Mouse (Mus musculus) kidney, embryonic 16.5 days (tissue): ENCODE data around the gene Nkiras2. TPM values are rescaled to one million over a fixed set of nuclear protein-coding genes. Genes with fewer than 3 reads are reported as not detected.

ENCODE experiments used
- ATAC-seq: fragments of 200-750 bp; cut with Nextera tagmentation; 2 replicates; pipeline ENCODE4 v1.8.0; 2017; ENCODE audit warnings: moderate TSS enrichment; ENCODE audit not compliant: low FRiP score, low TSS enrichment
- H3K27ac ChIP-seq: fragments of 300-500 bp; sonication (generic); 2 replicates; pipeline ENCODE4 v1.5.1; 2014; ENCODE audit warnings: low read length
- H3K27me3 ChIP-seq: fragments of 300-500 bp; sonication (generic); 2 replicates; pipeline ENCODE4 v1.6.1; 2014; ENCODE audit warnings: low read length, control low read depth, mixed read lengths; ENCODE audit not compliant: insufficient read depth
- H3K36me3 ChIP-seq: fragments of 300-500 bp; sonication (generic); 2 replicates; pipeline ENCODE4 v1.6.1; 2014; ENCODE audit warnings: low read length, control low read depth, mixed read lengths; ENCODE audit not compliant: insufficient read depth
- H3K4me1 ChIP-seq: fragments of 300-500 bp; sonication (generic); 2 replicates; pipeline ENCODE4 v1.6.1; 2014; ENCODE audit warnings: low read length, control low read depth, mixed read lengths; ENCODE audit not compliant: insufficient read depth
- H3K4me2 ChIP-seq: fragments of 300-500 bp; sonication (generic); replicated peaks from 2 replicates; pipeline ENCODE4 v1.6.1; 2014; ENCODE audit warnings: low read depth, low read length
- H3K4me3 ChIP-seq: fragments of 300-500 bp; sonication (generic); 2 replicates; pipeline ENCODE4 v1.5.1; 2014; ENCODE audit warnings: mild to moderate bottlenecking, low read length
- H3K9ac ChIP-seq: fragments of 300-500 bp; sonication (generic); replicated peaks from 2 replicates; pipeline ENCODE4 v1.6.1; 2014; ENCODE audit warnings: low read length
- H3K9me3 ChIP-seq: fragments of 300-500 bp; sonication (generic); 2 replicates; pipeline ENCODE4 v1.6.1; 2016; ENCODE audit warnings: low read length, control low read depth
- WGBS: fragments of 180-500 bp; shearing (Covaris S2); extraction: QIAGEN DNeasy Blood & Tissue Kit; methylation state at CpG from one replicate; pipeline ENCODE4 v1.1.7; 2014; 5-methylcytosine and 5-hydroxymethylcytosine counted together
- polyA plus RNA-seq: library from polyadenylated mRNA; unstranded; fragments of >200 nt; fragmentation: Nextera tagmentation; extraction: Ambion mirVana; gene quantifications from 2 replicates; pipeline ENCODE4 v1.2.1, GENCODE M21; 2015

Gene Nkiras2
- polyA plus RNA-seq, 1 experiment from 2014 or later = 74.8 TPM

DNA sequence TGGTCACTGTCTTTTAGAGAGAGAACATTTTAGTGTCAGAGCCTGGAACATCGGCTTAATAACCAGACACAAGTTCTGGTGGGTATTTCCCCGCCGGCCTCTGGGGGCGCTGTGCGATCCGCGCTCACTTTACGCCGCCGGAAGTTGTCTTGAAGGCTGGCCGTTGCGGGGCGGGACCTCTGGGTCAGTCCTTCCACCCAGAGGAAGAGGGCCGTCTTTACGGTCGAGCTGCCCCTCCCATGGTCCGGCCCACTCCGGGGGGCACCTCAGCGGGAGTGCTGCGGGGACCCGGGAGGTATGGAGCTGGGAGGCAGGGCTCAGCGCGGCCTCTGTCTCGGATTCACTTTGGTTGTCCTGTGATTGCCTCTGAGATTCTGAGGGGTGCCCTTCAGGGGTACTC is 3.7 kb downstream of the Nkiras2 start:
- Histone ChIP-seq H3K9me3 (no peaks in the 10 kb centered on the region), H3K9ac (peak overlapping the region; percentile 89), H3K36me3 (peaks cover 13% of the 10 kb centered on the region; the same call in 1 of the 2 replicates), H3K4me2 (peak overlapping the region; percentile 65), H3K27me3 (no peaks in the 10 kb centered on the region), H3K27ac (peak overlapping the region; percentile 91), H3K4me1 (peaks cover 31% of the 10 kb centered on the region), H3K4me3 (peak overlapping the region; percentile 85)
- peak; percentile 86 for ATAC-seq
- under 1% methylated on average over 24 of the region's 24 CpGs for WGBS

DNA sequence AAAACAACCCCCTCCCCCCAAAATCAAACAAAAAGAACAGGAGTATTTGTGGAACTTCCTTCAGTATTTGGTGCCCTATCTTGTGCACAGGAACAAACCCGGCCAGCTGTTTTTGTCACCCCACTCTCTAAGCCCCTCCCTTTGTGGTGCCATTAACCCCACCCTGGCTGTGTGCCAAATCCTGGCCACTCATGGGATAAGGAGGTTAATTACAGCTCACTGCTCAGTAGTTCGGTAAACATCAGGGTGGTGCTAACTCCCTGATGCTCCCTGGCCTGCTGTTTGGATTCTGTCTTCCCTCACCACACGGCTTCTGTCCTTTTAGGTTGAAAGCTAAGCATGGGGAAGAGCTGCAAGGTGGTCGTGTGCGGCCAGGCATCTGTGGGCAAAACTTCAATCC is 4.8 kb downstream of the Nkiras2 start:
- H3K4me1 ChIP-seq = peaks cover 29% of the 10 kb centered on the region
- peak overlapping the region; percentile 65 for H3K4me2 ChIP-seq
- H3K4me3 ChIP-seq = peak overlapping the region; percentile 85
- H3K36me3 ChIP-seq = peaks cover 13% of the 10 kb centered on the region; the same call in 1 of the 2 replicates
- no peak for ATAC-seq
- H3K9ac ChIP-seq = peak overlapping the region; percentile 89
- peak overlapping the region; percentile 8; the same call in 1 of the 2 replicates for H3K27ac ChIP-seq
- 27% methylated on average over 5 of the region's 5 CpGs for WGBS
- no peaks in the 10 kb centered on the region for H3K27me3 ChIP-seq
- H3K9me3 ChIP-seq = no peaks in the 10 kb centered on the region

DNA sequence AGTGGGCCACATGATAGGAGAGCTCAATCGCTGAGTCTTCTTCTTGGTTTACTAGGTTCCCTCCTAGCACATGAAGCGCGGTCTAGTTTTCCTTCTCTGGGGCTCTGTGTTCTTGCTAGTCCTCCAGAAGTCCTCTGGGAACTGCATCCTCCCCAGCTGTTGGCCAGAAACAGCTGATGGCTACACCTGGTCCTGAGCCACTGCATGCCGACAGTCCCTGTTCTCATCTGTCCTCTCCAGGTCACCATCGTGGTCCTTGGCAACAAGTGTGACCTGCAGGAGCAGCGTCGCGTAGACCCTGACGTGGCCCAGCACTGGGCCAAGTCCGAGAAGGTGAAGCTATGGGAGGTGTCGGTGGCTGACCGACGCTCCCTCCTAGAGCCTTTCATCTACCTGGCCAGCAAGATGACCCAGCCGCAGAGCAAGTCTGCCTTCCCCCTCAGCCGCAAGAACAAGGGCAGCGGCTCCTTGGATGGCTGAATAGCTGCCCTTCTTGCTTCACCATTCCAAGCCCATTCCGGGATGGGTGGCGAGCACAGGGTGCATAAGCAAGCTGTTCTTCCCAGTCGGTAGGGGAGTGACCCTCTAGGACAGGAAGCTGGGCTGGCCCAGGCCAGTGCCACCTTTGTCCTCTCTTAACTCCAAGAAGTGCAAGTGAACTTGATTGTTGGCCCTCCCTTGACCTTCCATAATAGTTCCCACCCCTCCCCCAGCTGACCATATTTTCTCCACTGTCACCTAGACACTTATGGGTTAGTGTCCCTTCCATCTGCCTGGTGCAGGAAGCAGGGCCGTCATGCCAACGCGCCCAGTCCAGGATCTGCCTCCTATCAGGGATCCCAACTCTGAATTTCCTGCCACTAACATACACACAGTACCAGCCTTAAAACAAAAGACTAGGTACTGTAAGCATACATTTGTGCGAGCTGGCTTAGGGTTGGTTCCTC is 7.0 kb downstream of the Nkiras2 start:
- WGBS = 90% methylated on average over 23 of the region's 23 CpGs
- no peak overlapping the region for H3K4me2 ChIP-seq
- no peak for ATAC-seq
- peaks cover 13% of the 10 kb centered on the region; the same call in 1 of the 2 replicates for H3K36me3 ChIP-seq
- no peaks in the 10 kb centered on the region for H3K9me3 ChIP-seq
- H3K27me3 ChIP-seq = no peaks in the 10 kb centered on the region
- H3K27ac ChIP-seq = no peak overlapping the region
- H3K4me1 ChIP-seq = peaks cover 30% of the 10 kb centered on the region
- no peak overlapping the region for H3K9ac ChIP-seq
- no peak overlapping the region for H3K4me3 ChIP-seq

DNA sequence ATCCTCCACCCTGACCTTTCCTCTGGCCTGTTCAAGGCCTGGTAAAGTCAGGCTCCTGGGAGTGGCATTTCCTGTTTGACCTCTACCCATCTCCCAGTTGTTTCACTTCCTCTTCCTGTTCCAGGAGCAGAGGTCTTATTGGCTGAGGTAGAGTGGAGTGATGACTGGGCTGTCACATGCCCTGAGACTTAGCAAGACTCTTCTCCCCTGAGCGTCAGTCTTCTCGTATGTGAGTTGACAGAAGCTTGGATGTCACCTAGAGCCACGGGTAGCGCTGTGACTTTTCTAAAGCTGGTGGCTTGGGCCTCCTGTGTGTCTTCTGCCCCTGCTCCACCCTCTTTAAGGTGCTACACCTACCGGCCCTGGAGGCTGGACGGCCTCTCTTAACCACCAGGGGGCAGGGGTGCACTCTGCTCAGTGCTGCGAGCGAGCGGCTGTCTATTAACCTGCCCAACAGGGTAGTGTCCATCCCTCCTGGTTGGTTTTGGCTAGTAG is 7.7 kb downstream of the Nkiras2 start:
- peaks cover 13% of the 10 kb centered on the region; the same call in 1 of the 2 replicates for H3K36me3 ChIP-seq
- H3K4me2 ChIP-seq = no peak overlapping the region
- ATAC-seq = peak; percentile 58; the same call in 1 of the 2 replicates
- H3K27ac ChIP-seq = no peak overlapping the region
- H3K9me3 ChIP-seq = no peaks in the 10 kb centered on the region
- 23% methylated on average over 9 of the region's 9 CpGs for WGBS
- no peak overlapping the region for H3K4me3 ChIP-seq
- no peak overlapping the region for H3K9ac ChIP-seq
- H3K4me1 ChIP-seq = peaks cover 30% of the 10 kb centered on the region
- no peaks in the 10 kb centered on the region for H3K27me3 ChIP-seq

DNA sequence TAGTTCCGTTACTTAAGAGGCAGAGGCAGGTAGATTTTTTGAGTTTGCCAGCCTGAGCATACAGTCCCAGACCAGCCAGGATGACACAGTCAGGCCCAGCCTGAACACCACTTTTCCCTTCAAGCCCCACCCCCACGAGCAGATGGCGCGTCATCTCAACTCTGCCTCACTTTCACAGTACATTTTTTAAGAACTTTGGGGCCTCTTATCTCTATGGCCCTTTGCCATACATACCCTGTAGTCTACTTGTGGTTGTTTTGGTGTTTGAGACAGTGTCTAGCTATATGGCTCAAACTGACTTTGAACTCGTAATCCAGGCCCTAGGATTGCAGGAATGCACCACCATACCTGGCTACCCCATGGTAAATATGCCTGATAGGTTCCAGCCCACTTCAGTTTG is 9.0 kb downstream of the Nkiras2 start:
- no peaks in the 10 kb centered on the region for H3K9me3 ChIP-seq
- H3K27ac ChIP-seq = no peak overlapping the region
- ATAC-seq = no peak
- no peak overlapping the region for H3K4me2 ChIP-seq
- no peak overlapping the region for H3K4me3 ChIP-seq
- peaks cover 13% of the 10 kb centered on the region; the same call in 1 of the 2 replicates for H3K36me3 ChIP-seq
- H3K27me3 ChIP-seq = no peaks in the 10 kb centered on the region
- H3K9ac ChIP-seq = no peak overlapping the region
- WGBS = 93% methylated on average over 5 of the region's 5 CpGs
- peaks cover 27% of the 10 kb centered on the region for H3K4me1 ChIP-seq

DNA sequence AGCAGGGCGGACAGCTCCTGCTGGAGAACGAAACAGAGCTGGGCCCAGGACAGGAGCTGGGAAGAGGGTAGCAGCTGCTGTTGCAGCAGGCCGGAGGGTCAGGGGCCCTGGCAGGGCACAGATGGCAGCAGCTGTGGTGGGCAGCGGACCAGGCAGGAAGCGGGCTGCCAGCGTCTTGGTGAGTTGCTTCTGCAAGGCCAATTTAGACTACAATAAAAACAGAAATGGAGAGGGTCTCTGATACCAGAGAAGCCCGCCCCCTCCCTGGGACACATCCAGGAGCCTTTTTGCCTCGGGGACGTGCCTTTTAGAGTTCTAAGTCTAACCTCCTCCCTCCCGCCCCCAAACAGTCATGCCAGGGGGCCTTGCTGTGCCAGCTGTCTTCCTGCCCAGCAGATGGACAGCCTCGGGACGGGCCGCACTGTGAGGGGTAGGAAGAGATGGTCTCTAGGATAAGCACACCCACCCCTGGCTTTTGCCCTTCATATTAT is 9.9 kb downstream of the Nkiras2 start:
- Histone ChIP-seq H3K9ac (peak overlapping the region; percentile 35; the same call in 1 of the 2 replicates), H3K4me3 (no peak overlapping the region), H3K4me1 (peaks cover 22% of the 10 kb centered on the region), H3K36me3 (peaks cover 13% of the 10 kb centered on the region; the same call in 1 of the 2 replicates), H3K27me3 (no peaks in the 10 kb centered on the region), H3K27ac (no peak overlapping the region), H3K9me3 (no peaks in the 10 kb centered on the region), H3K4me2 (no peak overlapping the region)
- WGBS = 23% methylated on average over 13 of the region's 13 CpGs
- no peak; the same call in 1 of the 2 replicates for ATAC-seq

DNA sequence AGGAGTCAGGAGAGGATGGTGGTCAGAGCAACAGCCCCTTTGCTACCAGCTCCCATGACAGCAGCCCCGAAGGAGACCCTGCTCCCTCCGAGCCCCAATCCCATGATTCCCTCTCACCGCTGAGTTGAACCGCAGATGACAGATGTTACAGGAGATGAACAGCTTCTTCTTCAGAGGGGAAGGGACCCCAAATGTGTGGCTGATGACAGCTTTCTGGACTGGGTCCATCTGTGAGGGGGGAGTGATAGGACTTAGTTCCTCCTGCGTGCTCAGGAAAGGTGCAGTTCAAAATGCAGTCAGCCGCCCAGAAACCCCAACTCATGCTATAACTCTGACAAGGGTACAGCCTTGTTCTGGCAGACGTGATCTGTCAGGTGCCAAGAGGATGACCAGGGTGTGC is 15.5 kb downstream of the Nkiras2 start:
- Histone ChIP-seq H3K9me3 (no peaks in the 10 kb centered on the region), H3K36me3 (no peaks in the 10 kb centered on the region), H3K9ac (no peak overlapping the region), H3K27me3 (peaks cover 3% of the 10 kb centered on the region), H3K27ac (no peak overlapping the region), H3K4me1 (no peaks in the 10 kb centered on the region), H3K4me2 (no peak overlapping the region), H3K4me3 (no peak overlapping the region)
- ATAC-seq = no peak
- WGBS = 60% methylated on average over 7 of the region's 7 CpGs

DNA sequence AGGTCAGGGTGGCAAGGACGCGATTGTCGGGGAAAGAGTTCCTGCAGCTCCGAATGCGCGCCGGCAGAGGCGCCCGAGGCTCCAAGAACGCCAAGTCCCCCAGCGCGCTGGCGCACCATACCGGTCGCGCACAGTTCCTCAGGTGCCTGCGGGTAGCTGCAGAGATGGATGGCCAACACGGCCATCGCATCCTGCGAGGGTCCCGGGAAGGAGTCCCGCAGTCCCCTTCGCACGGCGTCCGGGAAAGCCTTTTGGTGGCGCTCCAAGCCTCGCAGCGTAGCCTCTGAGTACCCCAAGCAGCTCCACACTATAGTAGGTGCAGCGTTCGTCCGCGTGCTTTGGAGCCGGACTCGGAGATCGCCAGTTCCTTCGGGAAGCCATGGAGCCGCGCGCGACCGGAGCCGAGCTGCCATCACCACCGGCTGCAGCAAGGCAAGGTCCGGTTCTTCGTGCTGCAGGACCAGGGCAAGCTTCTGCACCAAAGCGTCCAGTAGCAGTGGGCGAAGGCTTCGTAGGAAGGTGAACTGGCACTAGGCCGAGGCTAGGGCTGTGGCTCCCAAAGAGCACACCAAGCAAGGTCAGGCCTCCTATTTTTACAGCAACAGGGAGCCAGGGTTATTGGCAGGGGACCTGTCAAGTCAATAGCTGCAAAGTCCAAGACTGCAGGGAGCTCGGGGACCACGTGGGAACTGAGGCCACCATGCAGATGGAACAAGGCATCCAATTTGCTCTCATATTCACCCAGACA is 21.3 kb downstream of the Nkiras2 start:
- H3K4me3 ChIP-seq = peak overlapping the region; percentile 42
- ATAC-seq = peak; percentile 82; the same call in 1 of the 2 replicates
- peaks cover 21% of the 10 kb centered on the region for H3K27me3 ChIP-seq
- peak overlapping the region; percentile 78 for H3K4me2 ChIP-seq
- H3K9me3 ChIP-seq = no peaks in the 10 kb centered on the region
- WGBS = 7% methylated on average over 52 of the region's 52 CpGs
- H3K27ac ChIP-seq = no peak overlapping the region
- H3K9ac ChIP-seq = peak overlapping the region; percentile 37
- H3K4me1 ChIP-seq = peaks cover 10% of the 10 kb centered on the region
- no peaks in the 10 kb centered on the region for H3K36me3 ChIP-seq
